Mouse (Mus musculus) MEL (cell line): ENCODE data around the gene Gmds.

Experiments used
- CHD1 ChIP-seq: IDR thresholded peaks from 2 replicates; pipeline ENCODE4 v1.6.1; 2012; ENCODE audit warnings: low read depth, mild to moderate bottlenecking, inconsistent platforms, low read length, improper control_type of control experiment
- CTCF ChIP-seq, 3 experiments: IDR thresholded peaks in 2 of 3; conservative IDR thresholded peaks in 1 of 3; 2 replicates each; pipeline ENCODE4 v1.5.1; 2011 to 2012; ENCODE audit warnings: low read length in 3 of 3, low read depth in 2 of 3, mild to moderate bottlenecking in 2 of 3, improper control_type of control experiment in 1 of 3, inconsistent platforms in 1 of 3, mixed read lengths in 1 of 3, moderate library complexity in 1 of 3; ENCODE audit not compliant: control insufficient read depth in 1 of 3, insufficient read depth in 1 of 3, poor library complexity in 1 of 3, severe bottlenecking in 1 of 3
- ETS1 ChIP-seq: IDR thresholded peaks from 2 replicates; pipeline ENCODE4 v1.6.1; 2012; ENCODE audit warnings: low read depth, mild to moderate bottlenecking, inconsistent platforms, low read length, improper control_type of control experiment, moderate library complexity
- MYC ChIP-seq: IDR thresholded peaks from 2 replicates; pipeline ENCODE4 v1.6.1; 2011; ENCODE audit warnings: low read depth, mild to moderate bottlenecking, low read length, improper control_type of control experiment, moderate library complexity
- POLR2A ChIP-seq, 2 experiments: IDR thresholded peaks; 2 replicates each; pipeline ENCODE4 v1.6.1; 2011 to 2012; ENCODE audit warnings: low read length in 2 of 2, mild to moderate bottlenecking in 2 of 2, control low read depth in 1 of 2, improper control_type of control experiment in 1 of 2, low read depth in 1 of 2, moderate library complexity in 1 of 2; ENCODE audit not compliant: control insufficient read depth in 1 of 2, insufficient read depth in 1 of 2, poor library complexity in 1 of 2
- TCF12 ChIP-seq: IDR thresholded peaks from 2 replicates; pipeline ENCODE4 v1.6.1; 2014; ENCODE audit warnings: low read depth, mild to moderate bottlenecking, inconsistent platforms, low read length, improper control_type of control experiment, moderate library complexity
- USF1 ChIP-seq: IDR thresholded peaks from 2 replicates; pipeline ENCODE4 v1.6.1; 2014; ENCODE audit warnings: low read depth, mild to moderate bottlenecking, inconsistent platforms, low read length, improper control_type of control experiment, moderate library complexity

GRCm38 (mm10) chr13:32236269-32236678, 102.3 kb downstream of the Gmds start:
- TF ChIP-seq ETS1 (no peak), CTCF (IDR thresholded peaks at IDR 0.05 in 2 of 3, conservative IDR thresholded peaks at IDR 0.05 in 1 of 3; ENCODE audit: control insufficient read depth in 1 of 3, insufficient read depth in 1 of 3, low read depth in 2 of 3, low read length in 3 of 3, poor library complexity in 1 of 3, severe bottlenecking in 1 of 3) (no peak), MYC (no peak), USF1 (no peak), TCF12 (no peak), POLR2A (IDR thresholded peaks at IDR 0.05; ENCODE audit: control insufficient read depth in 1 of 2, insufficient read depth in 1 of 2, low read depth in 1 of 2, low read length in 2 of 2, poor library complexity in 1 of 2) (no peak), CHD1 (no peak)
